Mouse (Mus musculus) adrenal gland, postnatal 4 days (tissue): ENCODE measurements around the gene Gpr101. TPM values are rescaled to one million over a fixed set of nuclear protein-coding genes. Genes with fewer than 3 reads are reported as not detected.

ENCODE experiments used
- DNase-seq, 2 experiments: peaks; one replicate each; pipeline ENCODE4 v3.0.0; 2021 to 2022; ENCODE audit warnings: low spot score in 2 of 2, mixed read lengths in 2 of 2
- long read RNA-seq, 2 experiments: library from polyadenylated mRNA; stranded (forward); transcript quantifications; one replicate each; pipeline ENCODE4 v2.0.0; 2021
- total RNA-seq, 2 experiments: library from RNA; stranded (reverse); gene quantifications; 2 replicates each; pipeline ENCODE4 v1.2.3; 2021

The Gpr101 gene
- total RNA-seq, result not detected
- long read RNA-seq, experiment 1, result 0 reads
- long read RNA-seq, experiment 2, result 0 reads

DNA sequence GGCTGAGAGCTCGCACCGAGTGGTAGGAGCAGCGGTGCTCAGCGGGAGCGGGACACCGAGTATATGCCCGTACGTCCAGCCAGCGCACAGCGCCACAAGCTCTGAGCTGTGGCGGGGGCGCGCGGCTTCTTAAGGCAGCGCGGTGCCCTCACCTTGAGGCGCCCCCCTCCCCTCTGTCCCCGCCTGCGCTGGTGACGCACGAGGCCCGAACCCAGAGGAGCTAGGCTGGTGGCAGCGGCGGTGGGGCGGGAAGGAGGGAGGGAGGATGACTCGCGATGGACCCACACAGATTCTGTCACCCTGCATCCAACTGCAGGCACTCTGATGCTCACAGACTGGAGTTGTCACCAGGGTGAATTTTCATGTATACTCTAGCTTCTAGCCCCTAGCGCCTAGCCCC, at the start of gene Gpr101:
Gpr101 (minus strand) TSS at position 124 of the 400 bp plus-strand sequence.
- no peak for DNase-seq

DNA sequence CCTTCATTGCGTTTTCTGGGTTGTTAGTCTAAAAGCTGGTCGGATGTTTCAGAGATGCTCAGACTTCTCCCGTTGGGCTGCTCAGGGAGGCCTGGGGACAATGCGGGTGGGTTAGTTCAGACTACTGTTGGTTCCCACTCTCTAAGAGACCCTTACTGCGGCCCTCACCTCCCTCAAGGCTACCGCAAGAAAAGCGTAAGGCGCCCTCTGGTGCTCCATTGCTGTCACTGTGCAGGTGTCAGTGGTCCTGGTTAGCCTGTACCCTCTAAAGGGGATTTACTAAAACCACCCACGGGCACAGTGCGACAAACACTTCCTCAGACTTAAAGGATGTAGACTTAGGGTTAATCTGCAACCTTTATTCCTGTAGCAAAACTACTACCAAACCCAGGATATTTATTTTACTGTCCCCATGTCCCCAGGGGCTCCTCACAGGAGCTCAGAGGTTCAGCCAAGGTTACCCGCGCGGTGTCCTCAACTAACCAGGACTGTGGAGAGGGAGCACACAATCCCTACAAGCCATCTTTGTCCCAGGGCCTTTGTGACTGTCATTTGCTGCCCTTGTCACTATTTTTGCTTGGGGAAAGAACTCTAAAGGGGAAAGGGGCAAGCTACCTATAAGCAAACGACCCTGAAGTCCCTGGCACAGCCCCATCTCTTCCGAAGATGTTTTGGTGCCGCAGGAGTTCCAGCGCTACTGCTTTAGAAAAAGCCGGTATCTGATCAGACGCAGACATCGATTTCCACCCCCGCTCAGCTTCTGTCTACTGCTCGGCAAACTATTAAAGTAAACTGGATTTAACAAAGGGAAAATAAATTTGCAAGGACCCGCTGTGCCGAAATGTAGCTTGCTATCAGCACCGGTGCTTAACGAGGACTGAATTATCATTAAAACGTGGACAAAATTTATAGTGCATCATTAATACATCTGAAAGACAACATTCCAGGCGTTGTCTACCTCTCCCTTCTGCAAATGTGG, 17.8 kb upstream of the Gpr101 start:
- DNase-seq, result no peak

DNA sequence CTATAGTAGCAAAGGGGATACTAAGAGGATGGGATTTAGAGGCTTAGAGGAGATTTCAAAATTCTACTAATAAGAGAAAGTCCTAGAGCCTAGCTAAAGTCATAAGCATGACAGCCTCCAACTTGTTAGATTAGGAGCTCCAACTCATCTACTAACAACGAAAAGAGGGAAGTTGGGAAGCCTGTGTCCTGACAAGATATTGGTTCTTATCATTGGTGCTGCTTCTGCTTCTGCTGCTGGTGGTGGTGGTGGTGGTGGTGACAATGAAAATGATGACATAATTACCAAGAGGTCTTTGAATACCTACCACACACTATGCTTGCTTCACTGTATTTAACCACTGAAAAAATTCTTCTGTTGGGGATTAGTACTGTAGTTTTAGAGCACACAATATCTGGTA, 2.7 kb upstream of the Gpr101 start:
- DNase-seq, result no peak

Other genes starting within 250 kb of the Gpr101 start
- 10 to 100 TPM; 35.8 to 38.8 TPM for gene Arhgef6, start 165.0 kb downstream of the Gpr101 start, total RNA-seq
- 10 to 100 TPM; 53.4 to 63.8 TPM for gene Rbmx, start 110.7 kb downstream of the Gpr101 start, total RNA-seq
- not detected for gene Gm364, start 94.6 kb downstream of the Gpr101 start, total RNA-seq